Mouse (Mus musculus) spleen, adult 2 months (tissue): ENCODE measurements around the gene 4921536K21Rik. TPM values are rescaled to one million over a fixed set of nuclear protein-coding genes. Genes with fewer than 3 reads are reported as not detected.

Source experiments
- DNase-seq, 2 experiments: peaks; one replicate each; pipeline versions ENCODE4 v3.0.0 to v3.0.0-alpha.2; 2012 to 2021; ENCODE audit warnings: low spot score in 2 of 2, low read depth in 1 of 2
- H3K27ac ChIP-seq: fragments of 200-500 bp; 2 replicates; pipeline ENCODE4 v1.5.1; 2012; ENCODE audit warnings: low read length, inconsistent platforms; ENCODE audit not compliant: insufficient read depth
- H3K27me3 ChIP-seq: fragments of 200-500 bp; 2 replicates; pipeline ENCODE4 v1.6.1; 2012; ENCODE audit warnings: mild to moderate bottlenecking, moderate library complexity, low read length, inconsistent platforms; ENCODE audit not compliant: control insufficient read depth, insufficient read depth
- H3K36me3 ChIP-seq: fragments of 200-500 bp; 2 replicates; pipeline ENCODE4 v1.6.1; 2012; ENCODE audit warnings: mild to moderate bottlenecking, low read length, inconsistent platforms; ENCODE audit not compliant: control insufficient read depth, insufficient read depth
- H3K4me1 ChIP-seq: fragments of 200-500 bp; 2 replicates; pipeline ENCODE4 v1.6.1; 2011; ENCODE audit warnings: inconsistent platforms; ENCODE audit not compliant: control insufficient read depth, insufficient read depth, insufficient read length
- H3K4me3 ChIP-seq: fragments of 200-500 bp; 2 replicates; pipeline ENCODE4 v1.5.1; 2011; ENCODE audit warnings: mild to moderate bottlenecking, inconsistent platforms; ENCODE audit not compliant: insufficient read depth, insufficient read length; ENCODE audit errors: extremely low read depth
- CTCF ChIP-seq: fragments of 200-500 bp; IDR thresholded peaks from 2 replicates; pipeline ENCODE4 v1.5.1; 2011; ENCODE audit warnings: mild to moderate bottlenecking, inconsistent platforms; ENCODE audit not compliant: insufficient read depth, insufficient read length, insufficient replicate concordance; ENCODE audit errors: extremely low read depth
- POLR2A ChIP-seq: fragments of 200-500 bp; IDR thresholded peaks from 2 replicates; pipeline ENCODE4 v1.6.1; 2011; ENCODE audit warnings: low read depth, low read length, inconsistent platforms
- WGBS: fragments of 180-500 bp; shearing (Covaris S2); methylation state at CpG from one replicate; pipeline ENCODE4 v1.1.7; 2018; 5-methylcytosine and 5-hydroxymethylcytosine counted together
- polyA plus RNA-seq: library from polyadenylated mRNA; depleted of rRNA; stranded (reverse); fragments of >200 nt; gene quantifications from 2 replicates; pipeline ENCODE4 v1.2.3, GENCODE M21; 2012

Gene 4921536K21Rik
- polyA plus RNA-seq, 1 experiment, result 0.02 TPM

GRCm38 (mm10) chr11:3910513-3911310, 15.8 kb upstream of the 4921536K21Rik start:
- no peak for TF ChIP-seq CTCF
- TF ChIP-seq POLR2A, result no peak
- no peak for DNase-seq
- Histone ChIP-seq H3K27ac (no peak overlapping the region), H3K36me3 (no peaks in the 10 kb centered on the region), H3K4me3 (no peak overlapping the region), H3K27me3 (peaks cover 5% of the 10 kb centered on the region; the same call in 1 of the 2 replicates), H3K4me1 (peaks cover 5% of the 10 kb centered on the region)
- 59% methylated on average over 5 of the region's 5 CpGs for WGBS

GRCm38 (mm10) chr11:3909236-3909635, 14.3 kb upstream of the 4921536K21Rik start:
- Histone ChIP-seq H3K4me1 (peaks cover 5% of the 10 kb centered on the region), H3K27me3 (peaks cover 5% of the 10 kb centered on the region; the same call in 1 of the 2 replicates), H3K36me3 (no peaks in the 10 kb centered on the region), H3K4me3 (no peak overlapping the region), H3K27ac (no peak overlapping the region)
- TF ChIP-seq CTCF, result no peak
- no peak for TF ChIP-seq POLR2A
- WGBS, result 79% methylated on average over 4 of the region's 4 CpGs
- DNase-seq, result no peak

- Histone ChIP-seq H3K4me1 (no peaks in the 10 kb centered on the region; the same call in 1 of the 2 replicates), H3K4me3 (no peak overlapping the region), H3K27ac (no peak overlapping the region), H3K27me3 (no peaks in the 10 kb centered on the region), H3K36me3 (no peaks in the 10 kb centered on the region)
- DNase-seq, result no peak
- TF ChIP-seq CTCF (no peak), POLR2A (no peak)
- 92% methylated on average over 1 of the region's 1 CpGs for WGBS
These were observed 10.5 kb upstream of the 4921536K21Rik start for GRCm38 (mm10) chr11:3905446-3905845.

GRCm38 (mm10) chr11:3904673-3905072, 9.8 kb upstream of the 4921536K21Rik start:
- H3K36me3 ChIP-seq, result no peaks in the 10 kb centered on the region
- H3K27me3 ChIP-seq, result no peaks in the 10 kb centered on the region
- 81% methylated on average over 6 of the region's 6 CpGs for WGBS
- no peak overlapping the region for H3K4me3 ChIP-seq
- H3K4me1 ChIP-seq, result no peaks in the 10 kb centered on the region
- H3K27ac ChIP-seq, result no peak overlapping the region
- TF ChIP-seq POLR2A, result no peak
- TF ChIP-seq CTCF, result no peak
- no peak for DNase-seq

- 85% methylated on average over 5 of the region's 5 CpGs for WGBS
- Histone ChIP-seq H3K4me1 (no peaks in the 10 kb centered on the region), H3K36me3 (no peaks in the 10 kb centered on the region), H3K27me3 (no peaks in the 10 kb centered on the region), H3K4me3 (no peak overlapping the region), H3K27ac (no peak overlapping the region)
- no peak for DNase-seq
- TF ChIP-seq POLR2A, result no peak
These were observed 8.1 kb upstream of the 4921536K21Rik start for GRCm38 (mm10) chr11:3903046-3903445.

GRCm38 (mm10) chr11:3902516-3902915, 7.6 kb upstream of the 4921536K21Rik start:
- 87% methylated on average over 3 of the region's 3 CpGs for WGBS
- H3K27me3 ChIP-seq, result no peaks in the 10 kb centered on the region
- H3K36me3 ChIP-seq, result no peaks in the 10 kb centered on the region
- H3K4me1 ChIP-seq, result no peaks in the 10 kb centered on the region
- DNase-seq, result no peak
- H3K4me3 ChIP-seq, result no peak overlapping the region
- TF ChIP-seq POLR2A (no peak), CTCF (no peak)
- no peak overlapping the region for H3K27ac ChIP-seq

- H3K36me3 ChIP-seq, result no peaks in the 10 kb centered on the region
- TF ChIP-seq POLR2A (no peak), CTCF (no peak)
- H3K4me3 ChIP-seq, result no peak overlapping the region
- no peak overlapping the region for H3K27ac ChIP-seq
- 92% methylated on average over 6 of the region's 6 CpGs for WGBS
- H3K4me1 ChIP-seq, result peaks cover 1% of the 10 kb centered on the region; the same call in 1 of the 2 replicates
- DNase-seq, result no peak
- H3K27me3 ChIP-seq, result no peaks in the 10 kb centered on the region
These were observed 5.4 kb upstream of the 4921536K21Rik start for GRCm38 (mm10) chr11:3900296-3900695.
